Mouse (Mus musculus): ENCODE results near the gene Ifna2. TPM values are rescaled to one million over a fixed set of nuclear protein-coding genes. Genes with fewer than 3 reads are reported as not detected.

Ifna2 gene
- polyA plus RNA-seq, 1 experiment from 2014 or later: not detected

- Histone ChIP-seq H3K36me3 (replicated peaks) (no peaks in the 10 kb centered on the region), H3K27me3 (ENCODE audit: poor library complexity, severe bottlenecking) (no peaks in the 10 kb centered on the region), H3K9me3 (no peaks in the 10 kb centered on the region), H3K27ac (no peak overlapping the region), H3K4me3 (peak overlapping the region; percentile 37), H3K4me1 (no peaks in the 10 kb centered on the region)
- 29% methylated on average over 11 of the region's 11 CpGs for WGBS
- peak; percentile 89 for DNase-seq (ENCODE audit: extremely low spot score, low spot score)
These were observed 42.5 kb downstream of the Ifna2 start for GRCm38 (mm10) chr4:88641077-88641831.

GRCm38 (mm10) chr4:88640704-88641076 is 43.0 kb downstream of the Ifna2 start:
- H3K27ac ChIP-seq: no peak overlapping the region
- no peaks in the 10 kb centered on the region for H3K27me3 ChIP-seq (ENCODE audit: poor library complexity, severe bottlenecking)
- H3K36me3 ChIP-seq (replicated peaks): no peaks in the 10 kb centered on the region
- H3K4me3 ChIP-seq: peak overlapping the region; percentile 37
- H3K4me1 ChIP-seq: no peaks in the 10 kb centered on the region
- no peaks in the 10 kb centered on the region for H3K9me3 ChIP-seq
- DNase-seq (ENCODE audit: extremely low spot score, low spot score): no peak
- 74% methylated on average over 8 of the region's 8 CpGs for WGBS

- H3K36me3 ChIP-seq (replicated peaks): no peaks in the 10 kb centered on the region
- no peaks in the 10 kb centered on the region for H3K9me3 ChIP-seq
- H3K4me1 ChIP-seq: no peaks in the 10 kb centered on the region
- no peak within 1 kb of the TSS for H3K4me3 ChIP-seq
- no peak within 1 kb of the TSS for H3K27ac ChIP-seq
- H3K27me3 ChIP-seq (ENCODE audit: poor library complexity, severe bottlenecking): no peaks in the 10 kb centered on the region
- no peak for DNase-seq (ENCODE audit: extremely low spot score, low spot score)
- WGBS: 89% methylated on average over 4 of the region's 4 CpGs
These were observed 49.4 kb downstream of the Ifna2 start, which contains the start of gene C87499 for GRCm38 (mm10) chr4:88634311-88634710. C87499 (minus strand) TSS chr4:88634411.

Other genes starting within 250 kb of the Ifna2 start
- gene Hacd4, start 245.0 kb downstream of the Ifna2 start, polyA plus RNA-seq (2016; fragmentation: Nextera tagmentation; extraction: Ambion mirVana): 2.5 and 3.2 TPM in 2 replicates
- gene Ifnb1, start 161.1 kb downstream of the Ifna2 start, polyA plus RNA-seq (2016; fragmentation: Nextera tagmentation; extraction: Ambion mirVana): not detected in 2 replicates
- not detected in 2 replicates for gene Ifna15, start 125.7 kb downstream of the Ifna2 start, polyA plus RNA-seq (2016; fragmentation: Nextera tagmentation; extraction: Ambion mirVana)
- not detected in 2 replicates for gene Ifna14, start 112.1 kb downstream of the Ifna2 start, polyA plus RNA-seq (2016; fragmentation: Nextera tagmentation; extraction: Ambion mirVana)
- not detected in 2 replicates for gene Ifna9, start 91.5 kb downstream of the Ifna2 start, polyA plus RNA-seq (2016; fragmentation: Nextera tagmentation; extraction: Ambion mirVana)
- gene Ifna12, start 80.5 kb downstream of the Ifna2 start, polyA plus RNA-seq (2016; fragmentation: Nextera tagmentation; extraction: Ambion mirVana): not detected in 2 replicates
- not detected in 2 replicates for gene C87499, start 49.5 kb downstream of the Ifna2 start, polyA plus RNA-seq (2016; fragmentation: Nextera tagmentation; extraction: Ambion mirVana)
- gene Ifna13, start 39.5 kb downstream of the Ifna2 start, polyA plus RNA-seq (2016; fragmentation: Nextera tagmentation; extraction: Ambion mirVana): not detected in 2 replicates
- not detected in 2 replicates for gene Ifna16, start 7.0 kb downstream of the Ifna2 start, polyA plus RNA-seq (2016; fragmentation: Nextera tagmentation; extraction: Ambion mirVana)
- gene Ifnab, start 7.4 kb upstream of the Ifna2 start, polyA plus RNA-seq (2016; fragmentation: Nextera tagmentation; extraction: Ambion mirVana): not detected in 2 replicates
- 0.84 and 1.1 TPM in 2 replicates for gene Gm26566, start 37.9 kb upstream of the Ifna2 start, polyA plus RNA-seq (2016; fragmentation: Nextera tagmentation; extraction: Ambion mirVana)
- gene Klhl9, start 38.6 kb upstream of the Ifna2 start, polyA plus RNA-seq (2016; fragmentation: Nextera tagmentation; extraction: Ambion mirVana): 98.4 and 103 TPM in 2 replicates
- not detected in 2 replicates for gene Gm13271, start 71.0 kb upstream of the Ifna2 start, polyA plus RNA-seq (2016; fragmentation: Nextera tagmentation; extraction: Ambion mirVana)
- gene Gm13283, start 76.2 kb upstream of the Ifna2 start, polyA plus RNA-seq (2016; fragmentation: Nextera tagmentation; extraction: Ambion mirVana): 0.35 and 0.49 TPM in 2 replicates
- 0.76 TPM in 1 of 2 replicates, not detected in the other for gene Gm13290, start 89.9 kb upstream of the Ifna2 start, polyA plus RNA-seq (2016; fragmentation: Nextera tagmentation; extraction: Ambion mirVana)
- gene Gm13289, start 93.0 kb upstream of the Ifna2 start, polyA plus RNA-seq (2016; fragmentation: Nextera tagmentation; extraction: Ambion mirVana): not detected in 2 replicates
- gene Gm13272, start 95.9 kb upstream of the Ifna2 start, polyA plus RNA-seq (2016; fragmentation: Nextera tagmentation; extraction: Ambion mirVana): not detected in 2 replicates
- not detected in 2 replicates for gene Ifnz, start 98.2 kb upstream of the Ifna2 start, polyA plus RNA-seq (2016; fragmentation: Nextera tagmentation; extraction: Ambion mirVana)
- not detected in 2 replicates for gene Gm13276, start 101.8 kb upstream of the Ifna2 start, polyA plus RNA-seq (2016; fragmentation: Nextera tagmentation; extraction: Ambion mirVana)
- not detected in 2 replicates for gene Gm13277, start 104.7 kb upstream of the Ifna2 start, polyA plus RNA-seq (2016; fragmentation: Nextera tagmentation; extraction: Ambion mirVana)
- gene Gm13278, start 107.6 kb upstream of the Ifna2 start, polyA plus RNA-seq (2016; fragmentation: Nextera tagmentation; extraction: Ambion mirVana): not detected in 2 replicates
- not detected in 2 replicates for gene Gm13275, start 110.6 kb upstream of the Ifna2 start, polyA plus RNA-seq (2016; fragmentation: Nextera tagmentation; extraction: Ambion mirVana)
- gene Gm13279, start 113.5 kb upstream of the Ifna2 start, polyA plus RNA-seq (2016; fragmentation: Nextera tagmentation; extraction: Ambion mirVana): not detected in 2 replicates
- 0.85 TPM in 1 of 2 replicates, not detected in the other for gene Gm13285, start 115.8 kb upstream of the Ifna2 start, polyA plus RNA-seq (2016; fragmentation: Nextera tagmentation; extraction: Ambion mirVana)
- not detected in 2 replicates for gene Gm13287, start 119.3 kb upstream of the Ifna2 start, polyA plus RNA-seq (2016; fragmentation: Nextera tagmentation; extraction: Ambion mirVana)
- gene Gm13288, start 121.6 kb upstream of the Ifna2 start, polyA plus RNA-seq (2016; fragmentation: Nextera tagmentation; extraction: Ambion mirVana): 0.07 and 0.09 TPM in 2 replicates
- gene Ifna7, start 132.3 kb upstream of the Ifna2 start, polyA plus RNA-seq (2016; fragmentation: Nextera tagmentation; extraction: Ambion mirVana): not detected in 2 replicates
- not detected in 2 replicates for gene Ifna11, start 136.0 kb upstream of the Ifna2 start, polyA plus RNA-seq (2016; fragmentation: Nextera tagmentation; extraction: Ambion mirVana)
- gene Ifna6, start 143.5 kb upstream of the Ifna2 start, polyA plus RNA-seq (2016; fragmentation: Nextera tagmentation; extraction: Ambion mirVana): not detected in 2 replicates
- gene Ifna5, start 151.6 kb upstream of the Ifna2 start, polyA plus RNA-seq (2016; fragmentation: Nextera tagmentation; extraction: Ambion mirVana): not detected in 2 replicates
- not detected in 2 replicates for gene Ifna4, start 157.9 kb upstream of the Ifna2 start, polyA plus RNA-seq (2016; fragmentation: Nextera tagmentation; extraction: Ambion mirVana)
- not detected in 2 replicates for gene Ifna1, start 166.2 kb upstream of the Ifna2 start, polyA plus RNA-seq (2016; fragmentation: Nextera tagmentation; extraction: Ambion mirVana)
- not detected in 2 replicates for gene Ifne, start 196.3 kb upstream of the Ifna2 start, polyA plus RNA-seq (2016; fragmentation: Nextera tagmentation; extraction: Ambion mirVana)